Comparison of ENCODE assay signal across 8 mouse cellular contexts in genomic region chr15:81399297-81399637, GRCm38 (mm10). TPM values are rescaled to one million over a fixed set of nuclear protein-coding genes. Genes with fewer than 3 reads are reported as not detected.
DNase-seq lines count a peak whose midpoint lies in the region; ATAC-seq and TF ChIP-seq lines count a peak whose summit lies in the region.

No protein-coding gene starts in this region.

- DNase-seq in heart, postnatal 0 days (ENCODE audit: low spot score) = no peak
- no peak for DNase-seq in heart, adult 18-20 months
- DNase-seq in spleen, postnatal 4 days (ENCODE audit: low spot score in 2 of 2) = no peak
- DNase-seq in left cerebral cortex, adult 9 months (ENCODE audit: low spot score in 2 of 2) = no peak
- no peak for DNase-seq in thymus, adult 18-20 months

- TF ChIP-seq EP300 in heart, postnatal 0 days (IDR thresholded peaks at IDR 0.05; ENCODE audit: low read depth) = no peak

- no peaks in the 10 kb centered on the region for H3K27me3 ChIP-seq in heart, postnatal 0 days (ENCODE audit: control insufficient read depth, insufficient read depth, low read length)
- no peaks in the 10 kb centered on the region for H3K27me3 ChIP-seq in hindbrain, embryonic 13.5 days
- no peaks in the 10 kb centered on the region for H3K27me3 ChIP-seq in midbrain, embryonic 13.5 days

- peak overlapping the region; percentile 84 for H3K9ac ChIP-seq in heart, postnatal 0 days (replicated peaks; ENCODE audit: low read depth, low read length)
- H3K9ac ChIP-seq in hindbrain, embryonic 13.5 days = peak overlapping the region; percentile 92
- peak overlapping the region; percentile 95 for H3K9ac ChIP-seq in midbrain, embryonic 13.5 days (replicated peaks)

- peak overlapping the region; percentile 78 for H3K4me3 ChIP-seq in heart, postnatal 0 days (ENCODE audit: low read depth, low read length)
- H3K4me3 ChIP-seq in hindbrain, embryonic 13.5 days = peak overlapping the region; percentile 96
- H3K4me3 ChIP-seq in midbrain, embryonic 13.5 days (replicated peaks) = peak overlapping the region; percentile 93

- under 1% methylated on average over 21 of the region's 21 CpGs for WGBS in heart, postnatal 0 days
- WGBS in hindbrain, embryonic 13.5 days = under 1% methylated on average over 21 of the region's 21 CpGs
- WGBS in midbrain, embryonic 13.5 days = 0% methylated on average over 21 of the region's 21 CpGs

- no peaks in the 10 kb centered on the region; the same call in 1 of the 2 replicates for H3K36me3 ChIP-seq in heart, postnatal 0 days (replicated peaks; ENCODE audit: control insufficient read depth, insufficient read depth, low read length)
- no peaks in the 10 kb centered on the region for H3K36me3 ChIP-seq in hindbrain, embryonic 13.5 days
- H3K36me3 ChIP-seq in midbrain, embryonic 13.5 days = no peaks in the 10 kb centered on the region

- H3K4me1 ChIP-seq in heart, postnatal 0 days (ENCODE audit: control insufficient read depth, insufficient read depth) = peaks cover 16% of the 10 kb centered on the region
- H3K4me1 ChIP-seq in hindbrain, embryonic 13.5 days (replicated peaks) = peaks cover 34% of the 10 kb centered on the region
- peaks cover 34% of the 10 kb centered on the region for H3K4me1 ChIP-seq in midbrain, embryonic 13.5 days (replicated peaks)

- no peaks in the 10 kb centered on the region for H3K9me3 ChIP-seq in heart, postnatal 0 days (replicated peaks; ENCODE audit: control insufficient read depth, low read length)
- H3K9me3 ChIP-seq in hindbrain, embryonic 13.5 days = no peaks in the 10 kb centered on the region
- H3K9me3 ChIP-seq in midbrain, embryonic 13.5 days = no peaks in the 10 kb centered on the region

- H3K27ac ChIP-seq in heart, postnatal 0 days (ENCODE audit: low read depth) = peak overlapping the region; percentile 94
- peak overlapping the region; percentile 96 for H3K27ac ChIP-seq in hindbrain, embryonic 13.5 days
- H3K27ac ChIP-seq in midbrain, embryonic 13.5 days = peak overlapping the region; percentile 95

- TF ChIP-seq CTCF in heart, postnatal 0 days (IDR thresholded peaks at IDR 0.05; ENCODE audit: low read depth) = no peak

- no peak; the same call in 1 of the 2 replicates for ATAC-seq in heart, postnatal 0 days (ENCODE audit: insufficient read depth, low read depth)
- peak; percentile 46 for ATAC-seq in activated CD4-positive, CD25-positive, alpha-beta regulatory T cell, adult 4 months
- ATAC-seq in hindbrain, embryonic 13.5 days (ENCODE audit: low FRiP score) = peak; percentile 86; the same call in 1 of the 2 replicates
- ATAC-seq in midbrain, embryonic 13.5 days = no peak

- H3K4me2 ChIP-seq in heart, postnatal 0 days (ENCODE audit: low read depth, low read length) = peak overlapping the region; percentile 65
- H3K4me2 ChIP-seq in hindbrain, embryonic 13.5 days = peak overlapping the region; percentile 81
- peak overlapping the region; percentile 75 for H3K4me2 ChIP-seq in midbrain, embryonic 13.5 days (replicated peaks)

RNA-seq across cellular contexts. Expression of gene St13, which starts 0.6 kb away (rescaled TPM):
- 52.8 and 55.2 TPM in 2 replicates for total RNA-seq in heart, postnatal 0 days (2014; rRNA removed; ENCODE audit: low replicate concordance)
- polyA plus RNA-seq in heart, postnatal 0 days (2015; fragmentation: Nextera tagmentation; extraction: Ambion mirVana) = 85.4 and 90.4 TPM in 2 replicates
- total RNA-seq in heart, adult 18-20 months (2021) = 100 to 1,000 TPM; 122 TPM
- 100 to 1,000 TPM; 158 to 178 TPM for polyA plus RNA-seq in activated CD4-positive, CD25-positive, alpha-beta regulatory T cell, adult 4 months (2017; shearing (Covaris generic))
- polyA plus RNA-seq in hindbrain, embryonic 13.5 days (2015; fragmentation: Nextera tagmentation; extraction: Ambion mirVana) = 186 and 191 TPM in 2 replicates
- 182 and 203 TPM in 2 replicates for polyA plus RNA-seq in midbrain, embryonic 13.5 days (2015; fragmentation: Nextera tagmentation; extraction: Ambion mirVana)

RNA-seq across cellular contexts. Expression of gene Xpnpep3, which starts 0.7 kb away (rescaled TPM):
- total RNA-seq in heart, postnatal 0 days (2014; rRNA removed; ENCODE audit: low replicate concordance) = 10.5 and 14.9 TPM in 2 replicates
- 6.9 and 7.3 TPM in 2 replicates for polyA plus RNA-seq in heart, postnatal 0 days (2015; fragmentation: Nextera tagmentation; extraction: Ambion mirVana)
- total RNA-seq in heart, adult 18-20 months (2021) = 10 to 100 TPM; 11.4 to 13.3 TPM
- polyA plus RNA-seq in activated CD4-positive, CD25-positive, alpha-beta regulatory T cell, adult 4 months (2017; shearing (Covaris generic)) = 1 to 10 TPM; 8.6 to 9.4 TPM
- 8.6 and 10.1 TPM in 2 replicates for polyA plus RNA-seq in hindbrain, embryonic 13.5 days (2015; fragmentation: Nextera tagmentation; extraction: Ambion mirVana)
- 9.8 TPM in 2 replicates for polyA plus RNA-seq in midbrain, embryonic 13.5 days (2015; fragmentation: Nextera tagmentation; extraction: Ambion mirVana)

RNA-seq across cellular contexts. Expression of gene Dnajb7, which starts 8.8 kb away (rescaled TPM):
- not detected in 2 replicates for total RNA-seq in heart, postnatal 0 days (2014; rRNA removed; ENCODE audit: low replicate concordance)
- 0.46 and 0.55 TPM in 2 replicates for polyA plus RNA-seq in heart, postnatal 0 days (2015; fragmentation: Nextera tagmentation; extraction: Ambion mirVana)
- not detected for total RNA-seq in heart, adult 18-20 months (2021)
- 1 to 10 TPM; 2.5 to 2.7 TPM for polyA plus RNA-seq in activated CD4-positive, CD25-positive, alpha-beta regulatory T cell, adult 4 months (2017; shearing (Covaris generic))
- 1.4 TPM in 2 replicates for polyA plus RNA-seq in hindbrain, embryonic 13.5 days (2015; fragmentation: Nextera tagmentation; extraction: Ambion mirVana)
- 1.7 and 2.4 TPM in 2 replicates for polyA plus RNA-seq in midbrain, embryonic 13.5 days (2015; fragmentation: Nextera tagmentation; extraction: Ambion mirVana)

RNA-seq across cellular contexts. Expression of gene Slc25a17, which starts 38.7 kb away (rescaled TPM):
- total RNA-seq in heart, postnatal 0 days (2014; rRNA removed; ENCODE audit: low replicate concordance) = 20.1 and 35.7 TPM in 2 replicates
- polyA plus RNA-seq in heart, postnatal 0 days (2015; fragmentation: Nextera tagmentation; extraction: Ambion mirVana) = 39.8 and 40.8 TPM in 2 replicates
- 10 to 100 TPM; 14.5 to 17.4 TPM for total RNA-seq in heart, adult 18-20 months (2021)
- polyA plus RNA-seq in activated CD4-positive, CD25-positive, alpha-beta regulatory T cell, adult 4 months (2017; shearing (Covaris generic)) = 100 to 1,000 TPM in 1 of 2 experiments, 10 to 100 TPM in 1; 97.9 to 108 TPM
- 138 and 139 TPM in 2 replicates for polyA plus RNA-seq in hindbrain, embryonic 13.5 days (2015; fragmentation: Nextera tagmentation; extraction: Ambion mirVana)
- polyA plus RNA-seq in midbrain, embryonic 13.5 days (2015; fragmentation: Nextera tagmentation; extraction: Ambion mirVana) = 133 and 141 TPM in 2 replicates

Comparison
In these comparisons a context has a peak if more than half of its experiments do, and no peak if none do; other contexts are left out.
1. ATAC-seq: peak in activated CD4-positive, CD25-positive, alpha-beta regulatory T cell, adult 4 months (single experiment) and hindbrain, embryonic 13.5 days (single experiment); none in heart, postnatal 0 days (single experiment) and midbrain, embryonic 13.5 days (single experiment).
2. Peak in every context shown above with its lines, with median percentiles within 50 percentile points of each other: H3K27ac ChIP-seq, H3K4me2 ChIP-seq, H3K4me3 ChIP-seq and H3K9ac ChIP-seq.